Mouse (Mus musculus) thymus, adult 2 months (tissue): ENCODE results near the gene Midn.

Experiments
- CTCF ChIP-seq: fragments of 200-500 bp; IDR thresholded peaks from 2 replicates; pipeline ENCODE4 v1.5.1; 2012; ENCODE audit warnings: mild to moderate bottlenecking, control low read depth, low read length, moderate library complexity, borderline replicate concordance; ENCODE audit not compliant: control insufficient read depth, poor library complexity, insufficient read depth; ENCODE audit errors: extremely low read depth
- POLR2A ChIP-seq: fragments of 200-500 bp; IDR thresholded peaks from 2 replicates; pipeline ENCODE4 v1.6.1; 2012; ENCODE audit warnings: mild to moderate bottlenecking, low read length, control low read depth, moderate library complexity; ENCODE audit not compliant: control insufficient read depth, poor library complexity, insufficient read depth; ENCODE audit errors: extremely low read depth

DNA sequence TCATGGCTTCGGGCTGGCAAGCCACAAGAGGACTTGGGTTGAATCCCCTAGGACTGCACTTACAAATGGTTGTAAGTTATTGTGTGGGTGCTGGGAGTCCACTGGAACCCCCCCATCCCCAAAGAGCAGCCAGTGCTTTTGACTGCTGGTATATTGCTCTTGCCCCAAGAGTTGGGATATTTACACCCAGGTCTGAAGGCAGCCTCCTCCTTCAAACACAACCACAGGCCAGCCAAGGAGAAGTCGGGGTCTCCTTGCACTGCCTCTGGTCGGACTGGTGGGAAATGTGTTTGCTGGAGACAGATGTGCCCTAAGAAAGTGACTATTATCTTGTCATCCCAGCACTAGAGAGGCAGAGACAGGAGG lies 14.2 kb downstream of the Midn start:
- TF ChIP-seq POLR2A (no peak), CTCF (no peak)
